ENCODE assay signal across 14 mouse cellular contexts in genomic region chr11:117098784-117099183, GRCm38 (mm10). TPM values are rescaled to one million over a fixed set of nuclear protein-coding genes. Genes with fewer than 3 reads are reported as not detected.
A peak's percentile ranks its signal among the peaks of the same experiment; 100 is the strongest.
DNase-seq lines count a peak whose midpoint lies in the region; ATAC-seq and TF ChIP-seq lines count a peak whose summit lies in the region.
"Had no signal": no experiment of that assay in that cellular context is flagged by ENCODE, and none has a peak within 500 bp of the region (broad histone marks: within the 10 kb centered on the region; RNA-seq: fewer than 3 reads in every experiment).

No protein-coding gene starts in this region.

- no peak for TF ChIP-seq EP300 in lung, postnatal 0 days (IDR thresholded peaks at IDR 0.05)
- TF ChIP-seq EP300 in stomach, postnatal 0 days (optimal IDR thresholded peaks at IDR 0.05) = no peak

- WGBS in intestine, embryonic 16.5 days = 74% methylated on average over 3 of the region's 3 CpGs
- 76% methylated on average over 3 of the region's 3 CpGs for WGBS in intestine, embryonic 15.5 days
- 48% methylated on average over 3 of the region's 3 CpGs for WGBS in lung, postnatal 0 days
- WGBS in stomach, postnatal 0 days = 50% methylated on average over 3 of the region's 3 CpGs

- H3K27ac ChIP-seq in intestine, embryonic 16.5 days (ENCODE audit: low read length) = peak overlapping the region; percentile 17; the same call in 1 of the 2 replicates
- H3K27ac ChIP-seq in intestine, embryonic 15.5 days = no peak overlapping the region
- peak overlapping the region; percentile 51 for H3K27ac ChIP-seq in lung, postnatal 0 days (ENCODE audit: low read length)
- H3K27ac ChIP-seq in embryonic fibroblast, embryonic 13.5 days (ENCODE audit: insufficient read depth, low read length) = peak overlapping the region; percentile 44; the same call in 1 of the 2 replicates
- H3K27ac ChIP-seq in stomach, postnatal 0 days (replicated peaks) = peak overlapping the region; percentile 35; the same call in 1 of the 2 replicates
- H3K27ac ChIP-seq: limb, embryonic 13.5 days; midbrain, embryonic 15.5 days had no signal

- TF ChIP-seq CTCF in lung, postnatal 0 days (IDR thresholded peaks at IDR 0.05) = no peak
- no peak for TF ChIP-seq CTCF in embryonic fibroblast, embryonic 13.5 days (IDR thresholded peaks at IDR 0.05; ENCODE audit: borderline replicate concordance, insufficient read depth, low read length)
- TF ChIP-seq CTCF in stomach, postnatal 0 days (IDR thresholded peaks at IDR 0.05; ENCODE audit: low read depth) = no peak

- no peak overlapping the region for H3K4me3 ChIP-seq in intestine, embryonic 16.5 days (ENCODE audit: low read length)
- H3K4me3 ChIP-seq in intestine, embryonic 15.5 days (replicated peaks) = no peak overlapping the region
- no peak overlapping the region for H3K4me3 ChIP-seq in lung, postnatal 0 days (ENCODE audit: low read depth, low read length)
- no peak overlapping the region for H3K4me3 ChIP-seq in embryonic fibroblast, embryonic 13.5 days (ENCODE audit: insufficient read depth, low read length)
- no peak overlapping the region for H3K4me3 ChIP-seq in stomach, postnatal 0 days (ENCODE audit: low read depth, low read length)
- H3K4me3 ChIP-seq: limb, embryonic 13.5 days; midbrain, embryonic 15.5 days had no signal

- no peak for TF ChIP-seq POLR2A in embryonic fibroblast, embryonic 13.5 days (IDR thresholded peaks at IDR 0.05; ENCODE audit: low read depth, low read length)

- peaks cover 18% of the 10 kb centered on the region for H3K4me1 ChIP-seq in intestine, embryonic 16.5 days (ENCODE audit: control insufficient read depth, insufficient read depth, low read length)
- peaks cover 16% of the 10 kb centered on the region; the same call in 1 of the 2 replicates for H3K4me1 ChIP-seq in intestine, embryonic 15.5 days (replicated peaks)
- H3K4me1 ChIP-seq in lung, postnatal 0 days (ENCODE audit: insufficient read depth, low read depth, low read length) = peaks cover 15% of the 10 kb centered on the region; the same call in 1 of the 2 replicates
- H3K4me1 ChIP-seq in embryonic fibroblast, embryonic 13.5 days (ENCODE audit: control insufficient read depth, insufficient read depth, low read length) = peaks cover 3% of the 10 kb centered on the region
- peaks cover 2% of the 10 kb centered on the region for H3K4me1 ChIP-seq in stomach, postnatal 0 days (replicated peaks; ENCODE audit: control insufficient read depth, insufficient read depth)

- H3K4me2 ChIP-seq in intestine, embryonic 16.5 days (ENCODE audit: low read depth, low read length) = no peak overlapping the region
- no peak overlapping the region for H3K4me2 ChIP-seq in intestine, embryonic 15.5 days (replicated peaks)
- H3K4me2 ChIP-seq in lung, postnatal 0 days (replicated peaks; ENCODE audit: low read depth, low read length) = no peak overlapping the region
- no peak overlapping the region for H3K4me2 ChIP-seq in stomach, postnatal 0 days (replicated peaks; ENCODE audit: low read depth)
- H3K4me2 ChIP-seq: limb, embryonic 13.5 days; midbrain, embryonic 15.5 days had no signal

- H3K36me3 ChIP-seq in intestine, embryonic 16.5 days (ENCODE audit: control insufficient read depth, insufficient read depth, low read length) = no peaks in the 10 kb centered on the region
- no peaks in the 10 kb centered on the region for H3K36me3 ChIP-seq in intestine, embryonic 15.5 days
- H3K36me3 ChIP-seq in lung, postnatal 0 days (ENCODE audit: insufficient read depth, low read length) = no peaks in the 10 kb centered on the region
- H3K36me3 ChIP-seq in stomach, postnatal 0 days (ENCODE audit: control insufficient read depth, insufficient read depth, low read length) = no peaks in the 10 kb centered on the region
- H3K36me3 ChIP-seq: limb, embryonic 13.5 days; midbrain, embryonic 15.5 days had no signal

- no peak overlapping the region for H3K9ac ChIP-seq in intestine, embryonic 16.5 days (ENCODE audit: low read depth, low read length)
- no peak overlapping the region for H3K9ac ChIP-seq in intestine, embryonic 15.5 days
- no peak overlapping the region for H3K9ac ChIP-seq in lung, postnatal 0 days (replicated peaks; ENCODE audit: low read depth)
- no peak overlapping the region for H3K9ac ChIP-seq in stomach, postnatal 0 days (ENCODE audit: low read length)
- H3K9ac ChIP-seq: limb, embryonic 13.5 days; midbrain, embryonic 15.5 days had no signal

- no peaks in the 10 kb centered on the region for H3K9me3 ChIP-seq in intestine, embryonic 16.5 days (ENCODE audit: control insufficient read depth, low read length)
- H3K9me3 ChIP-seq in intestine, embryonic 15.5 days = no peaks in the 10 kb centered on the region
- no peaks in the 10 kb centered on the region for H3K9me3 ChIP-seq in lung, postnatal 0 days (ENCODE audit: low read length)
- no peaks in the 10 kb centered on the region for H3K9me3 ChIP-seq in stomach, postnatal 0 days (ENCODE audit: control insufficient read depth, low read length)
- H3K9me3 ChIP-seq: limb, embryonic 13.5 days; midbrain, embryonic 15.5 days had no signal

- 0 out of 2 replicates have a peak, but pooled peaks cover 3% of the 10 kb centered on the region for H3K27me3 ChIP-seq in intestine, embryonic 16.5 days (replicated peaks; ENCODE audit: control insufficient read depth, insufficient read depth, low read length)
- H3K27me3 ChIP-seq in intestine, embryonic 15.5 days (replicated peaks) = 0 out of 2 replicates have a peak, but pooled peaks cover 2% of the 10 kb centered on the region
- no peaks in the 10 kb centered on the region for H3K27me3 ChIP-seq in lung, postnatal 0 days (replicated peaks; ENCODE audit: insufficient read depth, low read length)
- no peaks in the 10 kb centered on the region for H3K27me3 ChIP-seq in stomach, postnatal 0 days (ENCODE audit: control insufficient read depth, insufficient read depth, low read length)
- H3K27me3 ChIP-seq: limb, embryonic 13.5 days; midbrain, embryonic 15.5 days had no signal

- DNase-seq in lung, postnatal 0 days (ENCODE audit: low spot score) = no peak
- no peak for DNase-seq in lung, postnatal 4 days
- DNase-seq in stomach, postnatal 0 days (ENCODE audit: low spot score) = no peak
- no peak for DNase-seq in cerebellum, postnatal 36 days
- DNase-seq: cerebellum, adult 8-10 months; gastrocnemius, postnatal 36 days; heart, postnatal 36 days; right cerebral cortex, postnatal 14 days; thymus, postnatal 14 days had no signal

- ATAC-seq in intestine, embryonic 16.5 days = no peak; the same call in 1 of the 2 replicates
- no peak; the same call in 1 of the 2 replicates for ATAC-seq in intestine, embryonic 15.5 days
- ATAC-seq in lung, postnatal 0 days = no peak
- no peak for ATAC-seq in stomach, postnatal 0 days (ENCODE audit: low FRiP score, low TSS enrichment)
- ATAC-seq: midbrain, embryonic 15.5 days had no signal

RNA-seq across cellular contexts. Expression of gene Sec14l1, which starts 16.2 kb away (rescaled TPM):
- polyA plus RNA-seq in intestine, embryonic 16.5 days (2015; fragmentation: Nextera tagmentation; extraction: Ambion mirVana) = 28.5 and 29.5 TPM in 2 replicates
- polyA plus RNA-seq in intestine, embryonic 15.5 days (2015; fragmentation: Nextera tagmentation; extraction: Ambion mirVana) = 30.4 and 30.7 TPM in 2 replicates
- polyA plus RNA-seq in lung, postnatal 0 days (2015; fragmentation: Nextera tagmentation; extraction: Ambion mirVana) = 62.2 and 62.4 TPM in 2 replicates
- polyA plus RNA-seq in embryonic fibroblast, embryonic 13.5 days (2011; ENCODE audit: insufficient read length, low read depth, missing spikeins) = 65.7 and 70.4 TPM in 2 replicates
- 28.4 and 30.5 TPM in 2 replicates for polyA plus RNA-seq in stomach, postnatal 0 days (2015; fragmentation: Nextera tagmentation; extraction: Ambion mirVana)
